Mouse (Mus musculus) heart, adult 2 months (tissue): Measurements from ENCODE around the gene Col6a3. TPM values are rescaled to one million over a fixed set of nuclear protein-coding genes. Genes with fewer than 3 reads are reported as not detected.

ENCODE experiments used
- DNase-seq, 2 experiments: peaks; one replicate each; pipeline ENCODE4 v3.0.0; 2021
- H3K27ac ChIP-seq: fragments of 200-600 bp; 2 replicates; pipeline ENCODE4 v1.8.1; 2022
- H3K27me3 ChIP-seq: fragments of 200-500 bp; 2 replicates; pipeline ENCODE4 v1.6.1; 2012; ENCODE audit warnings: mild to moderate bottlenecking, low read length, inconsistent platforms, mixed read lengths; ENCODE audit not compliant: control insufficient read depth, insufficient read depth
- H3K36me3 ChIP-seq: fragments of 200-500 bp; 2 replicates; pipeline ENCODE4 v1.6.1; 2012; ENCODE audit warnings: low read length, inconsistent platforms; ENCODE audit not compliant: control insufficient read depth, insufficient read depth
- H3K4me1 ChIP-seq: fragments of 200-500 bp; 2 replicates; pipeline ENCODE4 v1.6.1; 2011; ENCODE audit warnings: low read length; ENCODE audit not compliant: control insufficient read depth, insufficient read depth
- H3K4me3 ChIP-seq: fragments of 200-600 bp; 2 replicates; pipeline ENCODE4 v1.8.1; 2022
- H3K79me2 ChIP-seq: fragments of 200-500 bp; replicated peaks from 2 replicates; pipeline ENCODE4 v1.6.1; 2012; ENCODE audit warnings: mild to moderate bottlenecking, inconsistent platforms, low read length, moderate library complexity, mixed read lengths; ENCODE audit not compliant: control insufficient read depth, insufficient read depth
- H3K9ac ChIP-seq: fragments of 200-500 bp; 2 replicates; pipeline ENCODE4 v1.6.1; 2012; ENCODE audit warnings: low read depth, mild to moderate bottlenecking, control low read depth, inconsistent platforms, low read length, mixed read lengths
- CTCF ChIP-seq: fragments of 200-600 bp; IDR thresholded peaks from 2 replicates; pipeline ENCODE4 v1.8.1; 2022; ENCODE audit warnings: antibody characterized with exemption, mild to moderate bottlenecking, moderate library complexity
- EP300 ChIP-seq: fragments of 200-500 bp; IDR thresholded peaks from 2 replicates; pipeline ENCODE4 v1.6.1; 2011; ENCODE audit warnings: low read depth, low read length, control low read depth; ENCODE audit not compliant: insufficient read depth
- POLR2A ChIP-seq: fragments of 200-500 bp; IDR thresholded peaks from 2 replicates; pipeline ENCODE4 v1.6.1; 2011; ENCODE audit warnings: mild to moderate bottlenecking, low read depth, low read length, control low read depth; ENCODE audit not compliant: insufficient read depth
- WGBS: fragments of 180-500 bp; shearing (Covaris S2); methylation state at CpG from one replicate; pipeline ENCODE4 v1.1.7; 2018; 5-methylcytosine and 5-hydroxymethylcytosine counted together
- intact Hi-C: fragments of 180-260 bp; cut with DNase I; formaldehyde crosslinking; loops from one replicate; pipeline ENCODE4 v1.15.1; 2025
- polyA plus RNA-seq: library from polyadenylated mRNA; depleted of rRNA; stranded (reverse); fragments of >200 nt; gene quantifications from 2 replicates; pipeline ENCODE4 v1.2.3, GENCODE M21; 2012
- total RNA-seq, 2 experiments: library from RNA; stranded (reverse); gene quantifications; 2 replicates each; pipeline ENCODE4 v1.2.3; 2021

The Col6a3 gene
- total and polyA plus RNA-seq, 3 experiments: 15.8 to 35.9 (median 16.8) TPM

GRCm38 (mm10) chr1:90813226-90813625 is 30.5 kb downstream of the Col6a3 start:
- H3K4me3 ChIP-seq: no peak overlapping the region
- 91% methylated on average over 15 of the region's 15 CpGs for WGBS
- no peaks in the 10 kb centered on the region for H3K27me3 ChIP-seq
- DNase-seq: no peak
- H3K36me3 ChIP-seq: no peaks in the 10 kb centered on the region
- H3K27ac ChIP-seq: no peak overlapping the region
- intact Hi-C loops: no loop called here
- no peaks in the 10 kb centered on the region for H3K4me1 ChIP-seq
- no peak overlapping the region for H3K9ac ChIP-seq
- H3K79me2 ChIP-seq: no peaks in the 10 kb centered on the region
- no peak for TF ChIP-seq CTCF
- TF ChIP-seq EP300: no peak
- TF ChIP-seq POLR2A: no peak

GRCm38 (mm10) chr1:90808930-90809329 is 34.8 kb downstream of the Col6a3 start:
- intact Hi-C loops: no loop called here
- Histone ChIP-seq H3K4me1 (no peaks in the 10 kb centered on the region), H3K27me3 (no peaks in the 10 kb centered on the region), H3K27ac (no peak overlapping the region), H3K4me3 (no peak overlapping the region), H3K9ac (no peak overlapping the region), H3K36me3 (no peaks in the 10 kb centered on the region), H3K79me2 (no peaks in the 10 kb centered on the region)
- TF ChIP-seq EP300: no peak
- no peak for TF ChIP-seq POLR2A
- no peak for TF ChIP-seq CTCF
- 74% methylated on average over 9 of the region's 9 CpGs for WGBS
- DNase-seq: no peak

- TF ChIP-seq POLR2A (no peak), EP300 (no peak), CTCF (no peak)
- H3K27me3 ChIP-seq: no peaks in the 10 kb centered on the region
- DNase-seq: no peak
- H3K27ac ChIP-seq: no peak overlapping the region
- H3K4me1 ChIP-seq: no peaks in the 10 kb centered on the region
- H3K4me3 ChIP-seq: no peak overlapping the region
- no peaks in the 10 kb centered on the region for H3K36me3 ChIP-seq
- intact Hi-C loops: no loop called here
- H3K79me2 ChIP-seq: no peaks in the 10 kb centered on the region
- WGBS: 86% methylated on average over 4 of the region's 4 CpGs
- H3K9ac ChIP-seq: no peak overlapping the region
Measured at GRCm38 (mm10) chr1:90803104-90803503, 40.7 kb downstream of the Col6a3 start.

- WGBS: 78% methylated on average over 13 of the region's 13 CpGs
- no peaks in the 10 kb centered on the region; the same call in 1 of the 2 replicates for H3K4me1 ChIP-seq
- no peak overlapping the region for H3K4me3 ChIP-seq
- no peaks in the 10 kb centered on the region for H3K79me2 ChIP-seq
- TF ChIP-seq EP300: no peak
- no peak for TF ChIP-seq CTCF
- TF ChIP-seq POLR2A: no peak
- intact Hi-C loops: no loop called here
- no peak overlapping the region for H3K27ac ChIP-seq
- no peaks in the 10 kb centered on the region for H3K36me3 ChIP-seq
- no peak for DNase-seq
- H3K27me3 ChIP-seq: no peaks in the 10 kb centered on the region
- no peak overlapping the region for H3K9ac ChIP-seq
Measured at GRCm38 (mm10) chr1:90801067-90801466, 42.7 kb downstream of the Col6a3 start.

- Histone ChIP-seq H3K4me1 (no peaks in the 10 kb centered on the region; the same call in 1 of the 2 replicates), H3K27ac (no peak overlapping the region), H3K27me3 (no peaks in the 10 kb centered on the region), H3K9ac (no peak overlapping the region), H3K4me3 (no peak overlapping the region), H3K79me2 (no peaks in the 10 kb centered on the region), H3K36me3 (no peaks in the 10 kb centered on the region)
- no peak for DNase-seq
- TF ChIP-seq CTCF (no peak), EP300 (no peak), POLR2A (no peak)
- WGBS: 66% methylated on average over 3 of the region's 3 CpGs
- intact Hi-C loops: no loop called here
Measured at GRCm38 (mm10) chr1:90800466-90800865, 43.3 kb downstream of the Col6a3 start.

GRCm38 (mm10) chr1:90797276-90797891 is 46.4 kb downstream of the Col6a3 start:
- Histone ChIP-seq H3K9ac (no peak overlapping the region), H3K27me3 (no peaks in the 10 kb centered on the region), H3K4me3 (no peak overlapping the region), H3K36me3 (no peaks in the 10 kb centered on the region), H3K79me2 (no peaks in the 10 kb centered on the region), H3K27ac (no peak overlapping the region), H3K4me1 (no peaks in the 10 kb centered on the region; the same call in 1 of the 2 replicates)
- peak; percentile 65 to 81 for DNase-seq
- TF ChIP-seq CTCF: no peak
- no peak for TF ChIP-seq EP300
- TF ChIP-seq POLR2A: no peak
- intact Hi-C loops: no loop called here
- 39% methylated on average over 6 of the region's 6 CpGs for WGBS
